Mouse (Mus musculus): ENCODE measurements around the gene Socs3.

DNA sequence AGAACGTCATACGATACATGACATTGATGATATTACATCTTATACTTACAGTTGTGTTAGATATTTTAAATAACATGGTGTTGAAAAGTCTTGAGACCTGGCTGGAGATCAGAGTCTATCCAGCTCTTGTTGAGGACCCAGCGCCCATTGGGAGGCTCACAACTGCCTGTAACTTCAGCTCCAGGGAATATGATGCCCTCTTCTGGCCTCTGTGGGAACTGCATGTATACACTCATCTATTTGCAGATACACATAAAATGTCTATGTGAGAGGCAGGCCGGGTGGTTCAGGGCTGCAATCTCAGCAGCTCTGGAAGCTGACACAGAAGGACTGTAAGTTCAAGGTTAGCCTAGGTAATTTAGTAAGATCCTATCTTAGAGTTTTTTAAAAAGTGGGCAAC is 48.5 kb upstream of the Socs3 start:
- TF ChIP-seq POLR2A (IDR thresholded peaks at IDR 0.05; ENCODE audit: control insufficient read depth, low read depth, low read length) (no peak), CTCF (IDR thresholded peaks at IDR 0.05; ENCODE audit: control insufficient read depth, insufficient read depth, insufficient replicate concordance, low read depth, low read length) (peak; percentile 23; the same call in 1 of the 2 replicates)
